Mouse (Mus musculus) naive thymus-derived CD4-positive, alpha-beta T cell, adult 5 months (primary cell): Measurements from ENCODE around the gene Map3k1. TPM values are rescaled to one million over a fixed set of nuclear protein-coding genes. Genes with fewer than 3 reads are reported as not detected.

Experiments used
- polyA plus RNA-seq: library from polyadenylated mRNA; unstranded; fragments of 100-300 nt; shearing (Covaris generic); gene quantifications from one replicate; pipeline ENCODE4 v1.2.1, GENCODE M21; 2017

Gene Map3k1
- 76.3 TPM for polyA plus RNA-seq

DNA sequence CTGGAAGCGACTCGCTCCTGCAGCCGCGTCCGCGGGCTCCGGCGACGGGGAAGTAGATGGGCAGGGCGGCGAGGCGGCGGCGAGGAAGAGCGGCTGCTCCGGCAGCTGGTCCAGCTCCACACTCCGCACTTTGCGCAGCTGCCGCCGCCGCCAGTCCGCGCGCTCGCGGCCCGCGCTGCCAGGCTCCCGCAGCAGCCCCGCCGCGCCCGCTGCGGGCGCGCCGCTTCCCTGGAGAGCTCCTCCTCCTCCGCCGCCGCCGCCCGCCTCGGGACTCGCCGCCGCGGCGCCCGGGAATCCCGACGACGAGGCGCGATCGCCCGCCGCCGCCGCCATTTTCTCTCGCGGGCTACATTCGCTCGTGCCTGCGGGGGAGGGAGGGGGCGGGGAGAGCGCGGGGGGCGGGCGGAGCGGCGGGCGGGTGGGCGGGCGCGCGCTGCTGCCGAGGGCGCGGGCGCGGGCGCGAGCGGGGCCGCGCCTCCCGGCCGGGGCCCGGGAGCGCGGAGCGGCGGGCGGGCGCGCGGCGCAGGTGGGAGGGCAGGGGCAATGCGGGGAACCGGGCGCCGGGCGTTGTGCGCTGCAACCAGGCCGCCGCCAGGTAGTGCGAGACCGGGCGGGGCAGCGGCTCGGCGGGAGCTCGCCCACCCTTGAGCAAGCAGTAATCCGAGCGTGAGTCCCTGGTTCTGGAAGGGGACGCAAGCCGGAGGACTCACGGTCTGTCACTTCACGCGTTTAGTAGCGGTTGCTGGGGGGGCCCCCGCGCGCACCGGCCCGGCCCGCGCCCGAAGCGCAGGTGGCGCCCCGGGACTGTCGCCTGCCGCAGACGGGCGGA is at the start of gene Map3k1:
Gene Map3k1 (minus strand): TSS at position 357 of the 829 bp plus-strand sequence.

Other genes with a start within 250 kb of the Map3k1 start
- not detected for gene Gm10198, start 216.2 kb downstream of the Map3k1 start, polyA plus RNA-seq
- 12.8 TPM for gene Mier3, start 128.0 kb downstream of the Map3k1 start, polyA plus RNA-seq